Mouse (Mus musculus) olfactory bulb, adult 2 months (tissue): Measurements from ENCODE around the gene Ccer2.

ENCODE experiments used
- CTCF ChIP-seq: fragments of 200-500 bp; IDR thresholded peaks from 2 replicates; pipeline ENCODE4 v1.5.1; 2012; ENCODE audit warnings: low read depth, mild to moderate bottlenecking, low read length, moderate library complexity; ENCODE audit not compliant: insufficient read depth
- POLR2A ChIP-seq: fragments of 200-500 bp; IDR thresholded peaks from 2 replicates; pipeline ENCODE4 v1.6.1; 2012; ENCODE audit warnings: mild to moderate bottlenecking, low read depth, low read length, moderate library complexity; ENCODE audit not compliant: insufficient read depth

DNA sequence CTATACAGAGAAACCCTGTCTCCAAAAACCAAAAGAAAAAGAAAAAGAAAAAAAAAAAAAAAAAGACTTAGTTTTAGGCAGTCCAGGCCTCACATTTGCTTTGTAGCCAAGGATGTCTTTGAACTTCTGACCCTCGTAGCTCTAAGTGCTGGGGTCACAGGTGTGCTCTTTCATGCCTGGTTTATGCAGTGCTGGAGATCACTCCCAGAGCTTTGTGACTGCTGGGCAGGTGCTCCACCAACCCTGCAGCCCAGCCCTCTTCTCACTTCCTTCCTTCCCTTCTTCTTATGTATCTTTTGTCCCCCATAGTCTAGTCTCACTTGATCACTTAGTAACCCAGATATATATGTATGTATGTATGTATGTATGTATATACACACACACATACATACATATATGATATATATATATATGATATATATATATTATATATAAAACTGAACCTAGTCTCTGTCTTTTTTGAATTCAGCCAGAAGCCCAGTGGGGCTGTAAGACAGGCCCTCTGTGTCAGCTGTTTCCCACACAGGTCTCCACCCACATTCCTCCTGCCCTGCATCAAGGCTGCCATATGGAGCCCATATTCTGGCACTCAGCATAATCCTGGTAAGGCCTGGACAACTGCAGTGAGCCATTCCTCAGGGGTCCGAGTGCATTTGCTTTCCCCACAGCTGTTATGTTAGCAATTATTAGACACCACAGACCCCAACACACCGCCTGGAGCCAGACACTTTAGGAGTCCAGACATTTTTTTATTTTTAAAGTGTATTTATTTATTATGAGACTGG, 35.0 kb upstream of the Ccer2 start:
- TF ChIP-seq POLR2A (no peak), CTCF (no peak)
